Mouse (Mus musculus) intestine, embryonic 14.5 days (tissue): ENCODE data around the gene Gsc2. TPM values are rescaled to one million over a fixed set of nuclear protein-coding genes. Genes with fewer than 3 reads are reported as not detected.

Experiments
- polyA plus RNA-seq: library from polyadenylated mRNA; unstranded; fragments of >200 nt; fragmentation: Nextera tagmentation; extraction: Ambion mirVana; gene quantifications from 2 replicates; pipeline ENCODE4 v1.2.1, GENCODE M21; 2014

Gsc2 gene
- polyA plus RNA-seq, 1 experiment from 2014 or later: not detected

Other genes with a start within 250 kb of the Gsc2 start
- gene Med15, start 182.2 kb downstream of the Gsc2 start, polyA plus RNA-seq: 41.5 and 45.7 TPM in 2 replicates
- gene Klhl22, start 155.4 kb downstream of the Gsc2 start, polyA plus RNA-seq: 66.5 and 70.8 TPM in 2 replicates
- gene Scarf2, start 117.8 kb downstream of the Gsc2 start, polyA plus RNA-seq: 16.2 and 18.2 TPM in 2 replicates
- gene B830017H08Rik, start 81.9 kb downstream of the Gsc2 start, polyA plus RNA-seq: 0.13 TPM in 1 of 2 replicates, not detected in the other
- gene Car15, start 76.7 kb downstream of the Gsc2 start, polyA plus RNA-seq: 2.4 and 2.7 TPM in 2 replicates
- gene Gm20518, start 23.4 kb downstream of the Gsc2 start, polyA plus RNA-seq: 0.20 and 0.37 TPM in 2 replicates
- gene Tssk1, start 20.8 kb downstream of the Gsc2 start, polyA plus RNA-seq: not detected in 2 replicates
- gene Dgcr2, start 16.5 kb downstream of the Gsc2 start, polyA plus RNA-seq: 82.5 and 83.3 TPM in 2 replicates
- gene Tssk2, start 16.4 kb downstream of the Gsc2 start, polyA plus RNA-seq: not detected in 2 replicates
- gene Ess2, start 3.7 kb downstream of the Gsc2 start, polyA plus RNA-seq: 29.4 and 42.8 TPM in 2 replicates
- gene Slc25a1, start 13.2 kb upstream of the Gsc2 start, polyA plus RNA-seq: 130 and 142 TPM in 2 replicates
- not detected in 2 replicates for gene Vpreb2, start 65.4 kb upstream of the Gsc2 start, polyA plus RNA-seq
- gene Dgcr6, start 137.8 kb upstream of the Gsc2 start, polyA plus RNA-seq: 85.8 and 88.1 TPM in 2 replicates
- 16.5 and 18.2 TPM in 2 replicates for gene Prodh, start 175.1 kb upstream of the Gsc2 start, polyA plus RNA-seq
- 3.3 and 5.3 TPM in 2 replicates for gene Rtn4r, start 212.6 kb upstream of the Gsc2 start, polyA plus RNA-seq